Mouse (Mus musculus): Measurements from ENCODE around the gene Cklf. TPM values are rescaled to one million over a fixed set of nuclear protein-coding genes. Genes with fewer than 3 reads are reported as not detected.

Gene Cklf
- polyA plus RNA-seq, 1 experiment: 5.9 TPM

DNA sequence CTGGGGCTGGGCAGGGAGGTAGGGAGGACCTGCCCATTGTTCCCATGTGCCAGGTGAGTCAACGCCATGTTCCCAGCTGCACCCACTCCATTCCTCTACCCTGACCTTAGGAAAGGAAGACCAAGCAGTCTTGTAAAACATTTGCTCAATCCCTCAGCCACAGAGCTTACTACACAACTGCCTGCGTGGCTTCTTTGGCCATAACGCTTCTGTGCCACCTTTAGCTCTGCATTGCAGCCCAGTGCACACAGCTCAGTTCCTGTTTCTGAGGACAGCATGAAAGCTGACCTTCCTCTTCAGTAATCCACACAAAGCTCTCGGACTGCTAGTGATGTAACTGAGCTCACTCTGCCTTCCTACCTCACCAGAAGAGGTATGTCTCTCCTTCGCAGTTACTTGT is 17.7 kb upstream of the Cklf start:
- Histone ChIP-seq H3K36me3 (replicated peaks; ENCODE audit: low read length) (peaks cover 99% of the 10 kb centered on the region), H3K4me1 (peaks cover 29% of the 10 kb centered on the region), H3K27me3 (replicated peaks) (no peaks in the 10 kb centered on the region), H3K9me3 (peaks cover 11% of the 10 kb centered on the region), H3K4me3 (replicated peaks) (no peak overlapping the region)
- no peak for TF ChIP-seq FLI1 (IDR thresholded peaks at IDR 0.05; ENCODE audit: low read length)
- no peak for TF ChIP-seq GATA1 (IDR thresholded peaks at IDR 0.05; ENCODE audit: borderline replicate concordance, low read length)

DNA sequence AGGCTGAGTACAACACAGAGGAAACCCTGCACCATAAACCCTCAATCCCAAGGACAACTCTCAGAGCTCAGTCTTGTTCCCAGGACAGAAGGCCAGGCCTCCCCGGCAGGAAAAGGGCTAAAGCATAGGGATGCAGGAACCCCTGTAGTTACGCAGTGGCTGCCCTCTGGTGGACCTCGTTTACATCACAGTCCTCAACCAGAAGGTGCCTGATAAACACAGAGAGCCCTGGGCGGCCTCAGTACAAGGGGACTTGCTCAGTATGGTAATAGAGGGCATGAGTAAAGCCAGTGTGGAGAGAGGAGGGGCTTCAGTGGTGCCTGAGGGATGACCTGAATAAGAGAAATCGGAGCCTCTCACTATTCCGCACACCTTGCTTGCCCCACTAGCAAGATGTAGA is 16.1 kb upstream of the Cklf start:
- H3K4me1 ChIP-seq: peaks cover 42% of the 10 kb centered on the region
- H3K27me3 ChIP-seq (replicated peaks): no peaks in the 10 kb centered on the region
- H3K4me3 ChIP-seq (replicated peaks): no peak overlapping the region
- TF ChIP-seq GATA1 (IDR thresholded peaks at IDR 0.05; ENCODE audit: borderline replicate concordance, low read length): no peak
- no peak for TF ChIP-seq FLI1 (IDR thresholded peaks at IDR 0.05; ENCODE audit: low read length)
- H3K9me3 ChIP-seq: peaks cover 11% of the 10 kb centered on the region
- H3K36me3 ChIP-seq (replicated peaks; ENCODE audit: low read length): peaks cover 100% of the 10 kb centered on the region

DNA sequence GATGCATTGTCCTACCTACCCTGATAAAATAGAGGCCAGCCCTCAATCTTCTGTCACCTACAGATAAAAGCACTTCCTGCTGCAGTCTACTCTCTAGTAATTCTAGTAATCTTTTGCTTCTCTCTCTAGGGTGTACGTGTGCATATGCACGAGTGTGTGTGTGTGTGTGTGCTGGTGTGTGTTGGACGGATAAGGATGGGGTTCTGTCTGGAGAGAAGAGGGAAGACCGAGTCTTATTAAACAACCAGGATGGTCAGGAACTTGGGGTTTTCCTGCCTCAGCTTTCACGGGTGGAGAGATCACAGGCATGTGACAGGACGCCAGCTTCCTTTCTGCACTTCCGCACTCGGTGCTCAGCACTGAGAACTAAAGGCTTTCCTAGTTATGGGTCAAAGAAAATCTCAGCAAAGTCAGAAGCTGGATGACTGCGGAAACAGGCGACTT is 11.2 kb upstream of the Cklf start:
- peaks cover 56% of the 10 kb centered on the region for H3K4me1 ChIP-seq

GRCm38 (mm10) chr8:104242038-104242644 is 8.5 kb upstream of the Cklf start:
- Histone ChIP-seq H3K4me3 (replicated peaks) (no peak overlapping the region), H3K36me3 (replicated peaks; ENCODE audit: low read length) (peaks cover 89% of the 10 kb centered on the region), H3K9me3 (no peaks in the 10 kb centered on the region), H3K4me1 (peaks cover 59% of the 10 kb centered on the region), H3K27me3 (replicated peaks) (no peaks in the 10 kb centered on the region)
- TF ChIP-seq FLI1 (IDR thresholded peaks at IDR 0.05; ENCODE audit: low read length): no peak
- no peak for TF ChIP-seq GATA1 (IDR thresholded peaks at IDR 0.05; ENCODE audit: borderline replicate concordance, low read length)

More for the DNA sequence above, 11.2 kb upstream of the Cklf start:
- peak overlapping the region; percentile 40 for H3K4me3 ChIP-seq (replicated peaks)
- peaks cover 100% of the 10 kb centered on the region for H3K36me3 ChIP-seq (replicated peaks; ENCODE audit: low read length)
- TF ChIP-seq GATA1 (IDR thresholded peaks at IDR 0.05; ENCODE audit: borderline replicate concordance, low read length): no peak
- no peak for TF ChIP-seq FLI1 (IDR thresholded peaks at IDR 0.05; ENCODE audit: low read length)
- H3K27me3 ChIP-seq (replicated peaks): no peaks in the 10 kb centered on the region
- no peaks in the 10 kb centered on the region for H3K9me3 ChIP-seq

DNA sequence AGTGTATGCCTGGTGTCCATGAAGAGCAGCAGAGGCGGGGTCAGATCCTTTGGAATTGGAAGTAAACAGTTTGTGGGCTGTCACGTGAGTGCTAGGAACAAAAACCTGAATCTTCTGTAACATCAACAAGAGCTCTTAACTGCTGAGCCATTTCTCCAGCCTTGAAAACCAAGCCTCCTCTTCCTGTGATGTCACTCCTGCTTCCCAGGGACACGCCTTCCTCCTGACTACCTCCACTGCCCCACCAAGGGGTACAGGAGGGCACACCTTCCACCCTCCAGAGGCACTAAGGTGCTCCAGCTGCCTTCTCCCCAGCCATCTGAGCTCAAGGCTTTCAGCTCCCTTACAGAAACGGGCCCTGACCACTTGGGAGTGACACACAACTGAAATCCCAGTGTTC is 4.0 kb upstream of the Cklf start:
- Histone ChIP-seq H3K4me3 (replicated peaks) (peak overlapping the region; percentile 96), H3K27me3 (replicated peaks) (no peaks in the 10 kb centered on the region), H3K36me3 (replicated peaks; ENCODE audit: low read length) (peaks cover 44% of the 10 kb centered on the region), H3K9me3 (no peaks in the 10 kb centered on the region), H3K4me1 (peaks cover 57% of the 10 kb centered on the region)
- TF ChIP-seq FLI1 (IDR thresholded peaks at IDR 0.05; ENCODE audit: low read length): no peak
- TF ChIP-seq GATA1 (IDR thresholded peaks at IDR 0.05; ENCODE audit: borderline replicate concordance, low read length): no peak

DNA sequence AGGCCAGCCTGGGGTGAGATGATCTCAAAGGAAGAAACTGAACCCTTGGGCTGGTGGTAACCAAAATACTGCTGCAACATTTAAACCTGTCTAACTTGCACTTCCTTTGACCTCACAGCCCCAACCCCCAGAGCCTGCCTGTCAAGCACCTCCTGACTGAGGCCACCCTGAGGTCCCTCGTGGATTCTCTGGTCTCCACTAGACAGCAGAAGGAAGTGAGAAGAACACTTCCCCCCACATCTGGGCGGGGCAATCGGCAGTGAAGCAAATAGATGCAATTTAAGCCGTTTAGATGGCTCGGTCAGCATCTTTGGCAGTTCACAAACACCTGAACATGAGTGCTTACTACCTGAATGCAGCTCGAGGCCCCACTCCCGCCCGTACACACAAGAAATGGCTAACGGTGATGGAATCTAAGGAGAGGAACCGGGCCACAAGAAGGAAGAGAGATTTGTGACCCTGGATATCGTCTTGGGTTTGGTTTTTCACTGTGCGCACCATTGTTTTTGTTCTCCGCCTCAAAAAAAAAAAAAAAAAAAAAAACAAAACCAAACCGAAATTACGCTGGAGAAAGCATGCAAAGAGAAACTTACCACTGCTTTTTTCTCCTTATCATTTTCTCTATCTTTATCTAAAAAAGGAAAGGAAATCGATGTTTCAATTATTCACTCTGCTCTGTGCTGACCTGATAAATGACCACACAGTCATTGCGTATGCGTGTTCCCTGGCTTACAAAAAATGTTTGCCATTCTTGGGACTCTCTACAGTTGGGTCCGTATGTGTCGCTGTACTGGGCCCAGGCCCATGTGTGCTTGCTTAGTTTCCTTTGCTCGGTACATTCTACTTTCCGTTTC is 3.4 kb upstream of the Cklf start:
- TF ChIP-seq GATA1 (IDR thresholded peaks at IDR 0.05; ENCODE audit: borderline replicate concordance, low read length): no peak
- no peak for TF ChIP-seq FLI1 (IDR thresholded peaks at IDR 0.05; ENCODE audit: low read length)
- H3K4me3 ChIP-seq (replicated peaks): peak overlapping the region; percentile 96
- peaks cover 37% of the 10 kb centered on the region for H3K36me3 ChIP-seq (replicated peaks; ENCODE audit: low read length)
- no peaks in the 10 kb centered on the region for H3K9me3 ChIP-seq
- H3K27me3 ChIP-seq (replicated peaks): no peaks in the 10 kb centered on the region
- peaks cover 61% of the 10 kb centered on the region for H3K4me1 ChIP-seq

DNA sequence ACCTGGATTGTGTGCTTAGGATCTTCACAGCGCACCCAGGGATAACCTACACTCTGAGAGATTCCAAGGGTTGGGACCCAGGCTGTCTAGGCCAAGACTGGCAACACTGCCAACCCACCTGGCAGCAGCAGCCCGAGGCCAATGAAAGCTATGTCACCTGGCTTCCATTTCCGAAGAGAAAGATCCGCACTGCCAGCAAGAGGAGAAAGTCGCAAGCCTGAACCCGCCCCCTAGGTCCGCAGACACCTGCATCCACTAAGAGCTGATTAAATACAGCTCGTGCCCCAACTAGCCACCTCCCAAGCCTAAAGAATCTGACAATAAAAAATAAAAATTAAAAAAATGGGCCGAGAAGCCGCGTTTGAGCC is 2.8 kb upstream of the Cklf start:
- Histone ChIP-seq H3K36me3 (replicated peaks; ENCODE audit: low read length) (peaks cover 33% of the 10 kb centered on the region), H3K9me3 (no peaks in the 10 kb centered on the region), H3K4me1 (peaks cover 56% of the 10 kb centered on the region), H3K27me3 (replicated peaks) (no peaks in the 10 kb centered on the region), H3K4me3 (replicated peaks) (peak overlapping the region; percentile 96)
- TF ChIP-seq GATA1 (IDR thresholded peaks at IDR 0.05; ENCODE audit: borderline replicate concordance, low read length) (no peak), FLI1 (IDR thresholded peaks at IDR 0.05; ENCODE audit: low read length) (no peak)

DNA sequence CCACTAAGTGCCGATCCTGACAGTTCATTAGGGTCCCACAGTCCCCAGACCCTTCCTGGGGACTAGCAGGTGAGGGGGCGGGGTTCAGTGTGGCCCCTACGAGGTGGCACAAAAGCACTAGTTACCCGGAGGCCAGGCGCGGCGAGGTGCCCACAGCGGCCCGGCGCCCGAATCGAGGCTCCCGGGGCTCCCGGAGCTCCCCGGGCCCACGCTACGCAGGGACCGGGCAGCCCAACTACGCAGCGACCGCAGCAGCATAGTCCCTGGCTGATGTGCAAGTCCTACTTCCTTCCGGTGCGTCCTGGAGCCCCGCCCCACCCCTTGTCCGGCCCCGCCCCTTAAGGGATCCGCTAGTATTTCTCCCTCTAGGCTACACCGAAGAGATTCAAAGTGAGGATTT is 2.4 kb upstream of the Cklf start, which contains the start of gene Tk2:
Gene Tk2 (minus strand): TSS at position 283 of the 400 bp plus-strand sequence.
- H3K4me3 ChIP-seq (replicated peaks): peak within 1 kb of the TSS; percentile 96
- peaks cover 55% of the 10 kb centered on the region for H3K4me1 ChIP-seq
- no peaks in the 10 kb centered on the region for H3K9me3 ChIP-seq
- H3K27me3 ChIP-seq (replicated peaks): no peaks in the 10 kb centered on the region
- no peak for TF ChIP-seq GATA1 (IDR thresholded peaks at IDR 0.05; ENCODE audit: borderline replicate concordance, low read length)
- no peak for TF ChIP-seq FLI1 (IDR thresholded peaks at IDR 0.05; ENCODE audit: low read length)
- H3K36me3 ChIP-seq (replicated peaks; ENCODE audit: low read length): peaks cover 31% of the 10 kb centered on the region

DNA sequence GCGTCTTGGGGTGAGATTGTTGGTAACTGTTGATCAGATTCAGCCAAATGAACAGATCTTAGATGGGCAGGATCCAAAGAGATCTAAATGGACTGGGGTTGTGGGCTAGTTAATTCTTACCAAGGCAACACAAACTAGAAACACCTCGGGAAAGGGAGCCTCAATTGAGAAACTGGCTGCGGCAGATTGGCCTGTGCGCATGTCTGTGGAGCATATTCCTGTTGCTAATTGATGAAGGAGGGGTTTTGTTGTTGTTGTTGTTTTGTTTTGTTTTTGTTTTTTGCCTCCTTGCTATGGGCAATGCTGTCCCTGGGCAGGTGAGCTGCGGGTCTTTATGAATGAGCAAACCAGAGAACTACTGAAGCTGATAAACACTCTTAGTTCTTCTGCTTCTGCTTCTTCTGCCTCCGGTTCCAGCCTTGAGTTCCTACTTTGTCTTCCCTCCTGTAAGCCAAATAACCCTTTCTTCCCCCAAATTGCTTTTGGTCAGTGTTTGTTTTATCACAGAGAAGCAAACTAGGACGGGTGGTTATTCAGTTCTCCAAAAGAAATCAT is 1.1 kb upstream of the Cklf start:
- peaks cover 55% of the 10 kb centered on the region for H3K4me1 ChIP-seq
- no peak overlapping the region for H3K4me3 ChIP-seq (replicated peaks)
- H3K27me3 ChIP-seq (replicated peaks): no peaks in the 10 kb centered on the region
- TF ChIP-seq FLI1 (IDR thresholded peaks at IDR 0.05; ENCODE audit: low read length) (no peak), GATA1 (IDR thresholded peaks at IDR 0.05; ENCODE audit: borderline replicate concordance, low read length) (no peak)
- no peaks in the 10 kb centered on the region for H3K9me3 ChIP-seq
- peaks cover 24% of the 10 kb centered on the region for H3K36me3 ChIP-seq (replicated peaks; ENCODE audit: low read length)

DNA sequence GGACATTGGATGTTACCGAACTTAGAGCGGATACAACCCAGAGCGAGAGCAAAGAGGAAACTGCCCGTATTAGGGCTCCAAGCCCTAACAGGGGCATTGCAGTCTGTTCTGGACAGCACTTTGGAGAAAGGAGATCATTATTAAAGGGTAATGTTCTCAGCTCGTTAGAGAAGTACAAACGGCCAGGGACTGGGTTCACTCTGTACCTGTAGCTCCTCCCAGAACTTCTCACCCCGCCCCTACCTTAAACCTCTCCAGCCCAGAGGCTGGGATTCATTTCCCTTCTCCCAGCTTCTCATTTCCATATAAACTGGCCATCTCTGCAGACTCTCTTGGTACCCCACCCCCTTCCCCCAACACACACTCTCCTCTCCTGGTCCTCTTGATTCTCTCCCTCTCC is 800 bp downstream of the Cklf start:
- TF ChIP-seq GATA1 (IDR thresholded peaks at IDR 0.05; ENCODE audit: borderline replicate concordance, low read length): no peak
- TF ChIP-seq FLI1 (IDR thresholded peaks at IDR 0.05; ENCODE audit: low read length): no peak
- H3K4me1 ChIP-seq: peaks cover 49% of the 10 kb centered on the region

More for the DNA sequence above, 800 bp downstream of the Cklf start:
- H3K27me3 ChIP-seq (replicated peaks): no peaks in the 10 kb centered on the region
- no peaks in the 10 kb centered on the region for H3K9me3 ChIP-seq
- H3K36me3 ChIP-seq (replicated peaks; ENCODE audit: low read length): peaks cover 11% of the 10 kb centered on the region
- H3K4me3 ChIP-seq (replicated peaks): peak overlapping the region; percentile 93

Measured in megakaryocyte, embryonic 14.5 days (primary cell).